Mouse (Mus musculus) adrenal gland, postnatal 25 days (tissue): ENCODE measurements around the gene Olfr1413. TPM values are rescaled to one million over a fixed set of nuclear protein-coding genes. Genes with fewer than 3 reads are reported as not detected.

Source experiments
- DNase-seq: peaks from one replicate; pipeline ENCODE4 v3.0.0; 2021; ENCODE audit warnings: mixed read lengths
- long read RNA-seq: library from polyadenylated mRNA; stranded (forward); transcript quantifications from one replicate; pipeline ENCODE4 v2.0.0, GENCODE M21; 2021
- total RNA-seq: library from RNA; stranded (reverse); gene quantifications from 2 replicates; pipeline ENCODE4 v1.2.3, GENCODE M21; 2021

Olfr1413 gene
- not detected in 2 replicates for total RNA-seq
- long read RNA-seq = 0 reads

DNA sequence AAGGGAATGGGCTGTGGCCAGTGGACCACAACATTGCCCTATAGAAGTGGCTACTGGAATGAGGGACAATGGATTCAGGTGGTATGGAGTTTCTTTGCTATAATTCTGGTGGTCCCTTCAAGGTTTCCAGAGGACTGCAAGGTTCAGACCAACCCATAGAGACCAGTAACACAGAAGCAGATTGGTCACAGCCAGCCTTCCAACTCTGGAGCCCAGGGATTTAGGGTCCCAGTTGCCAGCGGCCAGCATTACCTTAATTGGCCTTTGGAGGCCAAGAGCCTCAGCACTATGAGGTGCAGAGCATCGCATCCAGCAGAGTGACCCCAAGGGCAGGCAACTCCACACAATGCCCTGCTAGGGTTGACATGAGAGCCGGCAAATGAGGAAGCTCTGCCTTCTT is at the start of gene Olfr1413:
TSS of gene Olfr1413 (plus strand) at position 301 of the 400 bp plus-strand sequence.
- no peak for DNase-seq

- peak; percentile 52 for DNase-seq
Observed at GRCm38 (mm10) chr1:92521376-92521775, 49.7 kb upstream of the Olfr1413 start.

GRCm38 (mm10) chr1:92523764-92524163 is 47.4 kb upstream of the Olfr1413 start:
- DNase-seq = no peak

DNA sequence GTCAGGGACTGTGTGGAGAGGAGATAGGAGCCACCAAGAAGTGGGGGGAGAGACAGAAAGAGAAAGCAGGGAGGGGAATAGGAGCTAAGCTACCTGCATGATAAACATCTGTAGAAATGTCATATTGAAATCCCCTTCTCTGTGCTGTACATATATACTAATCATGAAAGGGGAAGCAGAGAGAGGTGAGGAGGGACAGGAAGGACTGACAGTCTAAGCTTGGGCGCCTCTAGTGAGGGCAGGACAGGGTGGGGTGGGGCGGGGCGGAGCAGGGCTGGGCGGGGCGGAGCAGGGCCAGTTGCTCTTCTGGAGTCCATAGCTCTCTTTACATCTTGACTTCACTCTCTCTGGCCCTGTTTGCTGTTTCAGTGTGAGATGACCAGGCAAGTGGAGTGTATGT is 34.1 kb upstream of the Olfr1413 start:
- no peak for DNase-seq

DNA sequence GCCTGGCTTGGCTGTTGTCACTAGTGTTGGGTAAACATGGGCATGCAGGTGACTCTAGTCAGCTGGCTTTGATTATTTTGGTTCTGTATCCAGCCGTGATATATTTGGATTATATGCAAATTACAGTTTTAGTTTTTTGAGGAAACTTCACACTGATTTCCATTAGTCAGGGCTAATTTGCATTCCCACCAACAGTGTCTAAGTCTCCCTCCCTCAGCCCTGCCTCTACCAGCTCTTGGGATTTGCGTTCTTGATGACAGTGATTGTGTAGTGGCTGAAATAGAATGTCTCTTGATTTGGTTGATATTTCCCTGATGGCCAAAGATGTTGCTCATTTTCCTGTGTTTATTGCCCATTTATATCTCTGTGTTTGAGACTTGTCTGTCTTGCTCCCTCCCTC is 32.1 kb upstream of the Olfr1413 start:
- DNase-seq = no peak

GRCm38 (mm10) chr1:92545929-92546328 is 25.2 kb upstream of the Olfr1413 start:
- DNase-seq = peak; percentile 2

GRCm38 (mm10) chr1:92585479-92585878 is 14.4 kb downstream of the Olfr1413 start, which contains the start of gene Olfr1412:
TSS of gene Olfr1412 (plus strand) at chr1:92585779.
- no peak for DNase-seq

GRCm38 (mm10) chr1:92594111-92594510 is 23.0 kb downstream of the Olfr1413 start, which contains the start of gene Olfr1411:
TSS of gene Olfr1411 (plus strand) at chr1:92594411.
- DNase-seq = no peak

DNA sequence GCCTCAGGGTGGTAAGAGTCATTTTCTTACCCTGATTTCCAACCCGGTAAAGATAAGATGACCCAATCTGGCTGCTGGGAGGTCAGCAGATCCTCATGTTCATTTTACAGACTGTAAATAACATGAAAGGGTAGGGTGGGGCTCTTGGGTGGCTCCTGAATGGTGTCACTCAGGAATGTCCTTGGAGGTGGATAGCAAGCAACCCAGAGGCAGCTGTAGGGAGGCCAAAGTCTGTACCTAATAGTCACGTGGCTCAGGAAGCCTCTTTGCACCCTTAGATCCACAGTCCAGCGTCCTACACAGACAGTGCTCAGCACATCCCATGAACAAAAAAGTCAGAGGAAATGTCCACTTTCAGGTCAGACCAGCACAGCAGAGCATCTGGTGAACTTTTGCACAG is 24.9 kb downstream of the Olfr1413 start:
- DNase-seq = no peak

GRCm38 (mm10) chr1:92605482-92605881 is 34.4 kb downstream of the Olfr1413 start, which contains the start of gene Olfr1410:
TSS of gene Olfr1410 (plus strand) at chr1:92605782.
- no peak for DNase-seq

DNA sequence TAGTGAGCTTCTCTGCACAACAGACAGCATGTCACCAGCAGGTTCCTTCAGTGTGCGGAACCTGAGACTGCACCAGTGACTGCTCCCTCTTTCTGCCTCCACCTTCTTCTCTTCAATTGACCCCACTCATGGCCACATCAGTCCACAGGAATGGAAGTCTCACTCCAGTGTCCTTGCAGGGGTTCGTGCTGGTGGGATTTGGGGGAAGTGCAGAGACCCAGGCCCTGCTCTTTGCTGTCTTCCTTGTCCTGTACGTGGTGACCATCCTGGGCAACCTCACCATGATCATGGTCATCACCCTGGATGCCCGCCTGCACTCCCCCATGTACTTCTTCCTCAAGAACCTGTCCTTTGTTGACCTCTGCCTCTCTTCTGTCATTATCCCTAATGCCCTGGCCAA is 36.6 kb downstream of the Olfr1413 start:
- DNase-seq = no peak

GRCm38 (mm10) chr1:92611008-92611407 is 39.9 kb downstream of the Olfr1413 start:
- peak; percentile 46 for DNase-seq

DNA sequence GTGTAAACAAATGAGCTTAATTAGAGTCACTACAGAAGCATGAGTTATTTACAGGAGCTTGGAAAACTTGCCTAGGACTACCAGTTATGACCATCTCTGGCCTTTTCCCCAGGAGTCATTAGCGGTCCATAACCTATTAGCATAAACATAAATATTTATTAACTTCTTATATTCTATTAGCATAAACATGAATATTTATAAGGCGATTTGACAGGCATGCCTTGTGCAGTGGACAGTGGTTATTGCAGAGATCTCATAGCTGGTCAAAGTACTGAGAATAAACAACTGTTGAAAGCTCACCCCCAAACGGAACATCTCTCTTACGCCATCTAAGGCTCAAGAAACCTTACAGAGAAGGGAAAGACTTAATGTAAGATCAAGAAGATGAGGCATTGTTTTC is 42.1 kb downstream of the Olfr1413 start:
- no peak for DNase-seq

DNA sequence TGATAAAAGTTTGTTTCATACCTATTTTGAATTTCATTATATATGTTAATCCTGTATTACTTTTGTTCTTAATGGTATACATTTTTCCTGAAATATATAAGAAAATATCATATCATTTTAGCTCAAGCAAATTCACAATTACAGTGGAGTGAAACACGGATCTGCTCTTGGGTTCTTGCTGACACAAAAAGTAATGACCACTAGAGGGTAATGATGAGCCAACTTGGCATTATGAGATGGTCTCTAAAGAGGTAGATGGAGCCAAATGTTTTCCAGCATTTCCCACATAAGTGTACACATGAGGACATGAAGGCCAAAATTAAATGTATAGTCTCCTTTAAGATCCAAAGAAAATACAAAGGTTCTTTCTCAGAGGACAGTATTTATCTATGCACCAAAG is 43.4 kb downstream of the Olfr1413 start:
- DNase-seq = no peak

DNA sequence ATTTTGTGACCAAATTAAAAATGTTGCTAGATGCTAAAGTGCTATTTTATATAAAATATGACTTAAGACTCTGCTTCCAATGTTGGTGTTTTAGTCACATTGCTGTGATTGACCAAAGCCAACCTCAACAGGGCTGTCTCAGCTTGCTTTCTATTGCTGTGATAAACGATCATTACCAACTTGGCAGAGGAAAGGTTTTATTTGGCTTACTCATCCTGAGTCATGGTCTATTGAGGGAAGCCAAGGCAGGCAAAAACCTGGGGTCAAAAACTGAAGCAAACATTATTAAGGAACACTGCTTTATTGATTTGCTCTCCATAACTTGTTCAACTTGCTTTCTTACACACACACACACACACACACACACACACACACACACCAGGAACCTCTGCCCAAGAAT is 44.9 kb downstream of the Olfr1413 start:
- DNase-seq = no peak

- no peak for DNase-seq
Observed at GRCm38 (mm10) chr1:92617488-92617887, 46.4 kb downstream of the Olfr1413 start, which contains the start of gene Olfr12. TSS of gene Olfr12 (plus strand) at chr1:92617788.

DNA sequence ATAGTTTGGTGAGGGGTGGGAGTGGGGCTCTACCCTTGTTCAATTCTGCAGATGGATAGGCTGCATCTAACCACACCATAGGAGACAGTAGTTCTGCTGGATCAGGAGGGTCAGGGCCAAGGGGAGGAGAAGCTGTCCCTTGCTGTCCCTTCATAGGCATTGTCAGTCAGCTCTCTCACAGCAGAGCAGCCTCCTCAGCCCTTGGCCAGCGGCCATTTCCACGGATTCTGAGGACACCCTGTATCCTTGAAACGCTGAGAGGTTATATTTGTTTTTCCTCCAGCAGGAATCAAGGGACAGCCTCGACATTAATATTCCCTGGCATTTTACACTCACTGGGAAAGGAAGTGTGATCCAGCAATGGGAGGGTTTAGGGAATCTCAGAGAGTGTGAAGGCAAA is 47.2 kb downstream of the Olfr1413 start:
- peak; percentile 84 for DNase-seq

Other genes starting within 250 kb of the Olfr1413 start
- gene Ndufa10, start 97.5 kb upstream of the Olfr1413 start, total RNA-seq = 337 and 339 TPM in 2 replicates
- not detected in 2 replicates for gene Olfr1416, start 86.2 kb upstream of the Olfr1413 start, total RNA-seq
- gene Olfr1415, start 75.2 kb upstream of the Olfr1413 start, total RNA-seq = not detected in 2 replicates
- not detected in 2 replicates for gene Olfr1414, start 52.7 kb upstream of the Olfr1413 start, total RNA-seq
- gene Olfr1412, start 14.5 kb downstream of the Olfr1413 start, total RNA-seq = not detected in 2 replicates
- gene Olfr1411, start 23.1 kb downstream of the Olfr1413 start, total RNA-seq = not detected in 2 replicates
- not detected in 2 replicates for gene Olfr1410, start 34.5 kb downstream of the Olfr1413 start, total RNA-seq
- not detected in 2 replicates for gene Olfr12, start 46.5 kb downstream of the Olfr1413 start, total RNA-seq
- 311 and 345 TPM in 2 replicates for gene Cops9, start 70.7 kb downstream of the Olfr1413 start, total RNA-seq
- gene Otos, start 77.5 kb downstream of the Olfr1413 start, total RNA-seq = not detected in 2 replicates